Mouse (Mus musculus) lung, postnatal 0 days (tissue): Measurements from ENCODE around the gene Nfkb2.

Source experiments
- CTCF ChIP-seq: IDR thresholded peaks from 2 replicates; pipeline ENCODE4 v1.5.1; 2016; ENCODE audit warnings: antibody characterized with exemption, mild to moderate bottlenecking
- EP300 ChIP-seq: IDR thresholded peaks from 2 replicates; pipeline ENCODE4 v1.6.1; 2016; ENCODE audit warnings: antibody characterized with exemption, mild to moderate bottlenecking, control low read depth

- TF ChIP-seq CTCF (no peak), EP300 (no peak)
These were observed 587 bp upstream of the Nfkb2 start for GRCm38 (mm10) chr19:46303251-46304215.
